Mouse (Mus musculus): Measurements from ENCODE around the gene Prpf19. TPM values are rescaled to one million over a fixed set of nuclear protein-coding genes. Genes with fewer than 3 reads are reported as not detected.

Prpf19 gene
- 35.8 and 37.2 TPM in 2 replicates for polyA plus RNA-seq (2016; fragmentation: Nextera tagmentation; extraction: Ambion mirVana)

GRCm38 (mm10) chr19:10895016-10895528, at the start of gene Prpf19:
Gene Prpf19, plus strand, starts transcription at chr19:10895231.
- H3K4me3 ChIP-seq: peak within 1 kb of the TSS; percentile 83
- 0% methylated on average over 43 of the region's 43 CpGs for WGBS
- peak; percentile 98 for DNase-seq (ENCODE audit: low spot score)
- no peaks in the 10 kb centered on the region for H3K9me3 ChIP-seq (replicated peaks)
- peaks cover 24% of the 10 kb centered on the region for H3K4me1 ChIP-seq
- H3K36me3 ChIP-seq: peaks cover 34% of the 10 kb centered on the region
- H3K27me3 ChIP-seq (ENCODE audit: low read depth, poor library complexity, severe bottlenecking): no peaks in the 10 kb centered on the region
- H3K27ac ChIP-seq (replicated peaks): peak within 1 kb of the TSS; percentile 94

GRCm38 (mm10) chr19:10845454-10845853, 49.6 kb upstream of the Prpf19 start:
- no peak overlapping the region for H3K27ac ChIP-seq (replicated peaks)
- no peak for DNase-seq (ENCODE audit: low spot score)
- H3K4me3 ChIP-seq: no peak overlapping the region
- no peaks in the 10 kb centered on the region for H3K9me3 ChIP-seq (replicated peaks)
- H3K27me3 ChIP-seq (ENCODE audit: low read depth, poor library complexity, severe bottlenecking): peaks cover 17% of the 10 kb centered on the region
- H3K4me1 ChIP-seq: peaks cover 22% of the 10 kb centered on the region
- 88% methylated on average over 3 of the region's 3 CpGs for WGBS
- no peaks in the 10 kb centered on the region for H3K36me3 ChIP-seq

- H3K4me1 ChIP-seq: peaks cover 22% of the 10 kb centered on the region
- H3K27ac ChIP-seq (replicated peaks): no peak overlapping the region
- no peak overlapping the region for H3K4me3 ChIP-seq
- 81% methylated on average over 7 of the region's 7 CpGs for WGBS
- H3K27me3 ChIP-seq (ENCODE audit: low read depth, poor library complexity, severe bottlenecking): peaks cover 17% of the 10 kb centered on the region
- no peaks in the 10 kb centered on the region for H3K9me3 ChIP-seq (replicated peaks)
- H3K36me3 ChIP-seq: no peaks in the 10 kb centered on the region
- no peak for DNase-seq (ENCODE audit: low spot score)
Observed at GRCm38 (mm10) chr19:10846150-10846549, 48.9 kb upstream of the Prpf19 start.

GRCm38 (mm10) chr19:10847311-10848087, 47.5 kb upstream of the Prpf19 start:
- WGBS: 63% methylated on average over 3 of the region's 3 CpGs
- Histone ChIP-seq H3K4me1 (peaks cover 9% of the 10 kb centered on the region), H3K36me3 (no peaks in the 10 kb centered on the region), H3K9me3 (replicated peaks) (no peaks in the 10 kb centered on the region), H3K27ac (replicated peaks) (no peak overlapping the region), H3K4me3 (no peak overlapping the region), H3K27me3 (ENCODE audit: low read depth, poor library complexity, severe bottlenecking) (peaks cover 17% of the 10 kb centered on the region)
- no peak for DNase-seq (ENCODE audit: low spot score)

GRCm38 (mm10) chr19:10855422-10855821, 39.6 kb upstream of the Prpf19 start:
- Histone ChIP-seq H3K36me3 (peaks cover 53% of the 10 kb centered on the region), H3K27ac (replicated peaks) (no peak overlapping the region), H3K9me3 (replicated peaks) (no peaks in the 10 kb centered on the region), H3K27me3 (ENCODE audit: low read depth, poor library complexity, severe bottlenecking) (no peaks in the 10 kb centered on the region), H3K4me1 (peaks cover 4% of the 10 kb centered on the region; the same call in 1 of the 2 replicates), H3K4me3 (no peak overlapping the region)
- WGBS: 88% methylated on average over 3 of the region's 3 CpGs
- DNase-seq (ENCODE audit: low spot score): no peak

GRCm38 (mm10) chr19:10856520-10856919, 38.5 kb upstream of the Prpf19 start:
- Histone ChIP-seq H3K27me3 (ENCODE audit: low read depth, poor library complexity, severe bottlenecking) (no peaks in the 10 kb centered on the region), H3K9me3 (replicated peaks) (no peaks in the 10 kb centered on the region), H3K27ac (replicated peaks) (no peak overlapping the region), H3K36me3 (peaks cover 64% of the 10 kb centered on the region), H3K4me3 (no peak overlapping the region), H3K4me1 (peaks cover 4% of the 10 kb centered on the region; the same call in 1 of the 2 replicates)
- no peak for DNase-seq (ENCODE audit: low spot score)
- WGBS: 72% methylated on average over 2 of the region's 2 CpGs

GRCm38 (mm10) chr19:10860072-10860497, 34.9 kb upstream of the Prpf19 start:
- H3K36me3 ChIP-seq: peaks cover 96% of the 10 kb centered on the region
- 50% methylated on average over 22 of the region's 22 CpGs for WGBS
- no peaks in the 10 kb centered on the region for H3K9me3 ChIP-seq (replicated peaks)
- no peak overlapping the region for H3K27ac ChIP-seq (replicated peaks)
- H3K4me1 ChIP-seq: peaks cover 4% of the 10 kb centered on the region; the same call in 1 of the 2 replicates
- no peak for DNase-seq (ENCODE audit: low spot score)
- H3K27me3 ChIP-seq (ENCODE audit: low read depth, poor library complexity, severe bottlenecking): no peaks in the 10 kb centered on the region
- H3K4me3 ChIP-seq: no peak overlapping the region

- 0 out of 2 replicates have a peak, but pooled peaks cover 4% of the 10 kb centered on the region for H3K27me3 ChIP-seq (ENCODE audit: low read depth, poor library complexity, severe bottlenecking)
- 93% methylated on average over 13 of the region's 13 CpGs for WGBS
- DNase-seq (ENCODE audit: low spot score): no peak
- peaks cover 69% of the 10 kb centered on the region for H3K36me3 ChIP-seq
- H3K9me3 ChIP-seq (replicated peaks): no peaks in the 10 kb centered on the region
- no peak overlapping the region for H3K27ac ChIP-seq (replicated peaks)
- H3K4me3 ChIP-seq: no peak overlapping the region
- H3K4me1 ChIP-seq: peaks cover 39% of the 10 kb centered on the region
Observed at GRCm38 (mm10) chr19:10866351-10866750, 28.7 kb upstream of the Prpf19 start.

- Histone ChIP-seq H3K9me3 (replicated peaks) (no peaks in the 10 kb centered on the region), H3K36me3 (peaks cover 69% of the 10 kb centered on the region), H3K4me1 (peaks cover 39% of the 10 kb centered on the region), H3K4me3 (peak overlapping the region; percentile 92), H3K27me3 (ENCODE audit: low read depth, poor library complexity, severe bottlenecking) (0 out of 2 replicates have a peak, but pooled peaks cover 4% of the 10 kb centered on the region), H3K27ac (replicated peaks) (peak overlapping the region; percentile 99)
- no peak for DNase-seq (ENCODE audit: low spot score)
- WGBS: 40% methylated on average over 5 of the region's 5 CpGs
Observed at GRCm38 (mm10) chr19:10867946-10868622, 26.9 kb upstream of the Prpf19 start.

- no peak for DNase-seq (ENCODE audit: low spot score)
- H3K4me3 ChIP-seq: peak overlapping the region; percentile 92
- H3K4me1 ChIP-seq: peaks cover 39% of the 10 kb centered on the region
- peaks cover 69% of the 10 kb centered on the region for H3K36me3 ChIP-seq
- peak overlapping the region; percentile 99 for H3K27ac ChIP-seq (replicated peaks)
- H3K9me3 ChIP-seq (replicated peaks): no peaks in the 10 kb centered on the region
- under 1% methylated on average over 17 of the region's 17 CpGs for WGBS
- H3K27me3 ChIP-seq (ENCODE audit: low read depth, poor library complexity, severe bottlenecking): 0 out of 2 replicates have a peak, but pooled peaks cover 4% of the 10 kb centered on the region
Observed at GRCm38 (mm10) chr19:10868623-10869141, 26.3 kb upstream of the Prpf19 start.

GRCm38 (mm10) chr19:10869241-10869885, 25.7 kb upstream of the Prpf19 start:
- under 1% methylated on average over 43 of the region's 43 CpGs for WGBS
- Histone ChIP-seq H3K4me1 (peaks cover 39% of the 10 kb centered on the region), H3K9me3 (replicated peaks) (no peaks in the 10 kb centered on the region), H3K36me3 (peaks cover 69% of the 10 kb centered on the region), H3K27me3 (ENCODE audit: low read depth, poor library complexity, severe bottlenecking) (0 out of 2 replicates have a peak, but pooled peaks cover 4% of the 10 kb centered on the region), H3K27ac (replicated peaks) (peak overlapping the region; percentile 99), H3K4me3 (peak overlapping the region; percentile 92)
- peak; percentile 90 for DNase-seq (ENCODE audit: low spot score)

GRCm38 (mm10) chr19:10869886-10870527, 25.0 kb upstream of the Prpf19 start, which contains the start of gene Tmem132a:
Gene Tmem132a, minus strand, starts transcription at chr19:10869940.
- H3K4me3 ChIP-seq: peak within 1 kb of the TSS; percentile 92
- no peaks in the 10 kb centered on the region for H3K9me3 ChIP-seq (replicated peaks)
- H3K4me1 ChIP-seq: peaks cover 39% of the 10 kb centered on the region
- no peak for DNase-seq (ENCODE audit: low spot score)
- peaks cover 67% of the 10 kb centered on the region for H3K36me3 ChIP-seq
- WGBS: 7% methylated on average over 8 of the region's 8 CpGs
- H3K27ac ChIP-seq (replicated peaks): peak within 1 kb of the TSS; percentile 99
- H3K27me3 ChIP-seq (ENCODE audit: low read depth, poor library complexity, severe bottlenecking): 0 out of 2 replicates have a peak, but pooled peaks cover 4% of the 10 kb centered on the region

All from midbrain, embryonic 10.5 days (tissue).